In the genomic region with DNA sequence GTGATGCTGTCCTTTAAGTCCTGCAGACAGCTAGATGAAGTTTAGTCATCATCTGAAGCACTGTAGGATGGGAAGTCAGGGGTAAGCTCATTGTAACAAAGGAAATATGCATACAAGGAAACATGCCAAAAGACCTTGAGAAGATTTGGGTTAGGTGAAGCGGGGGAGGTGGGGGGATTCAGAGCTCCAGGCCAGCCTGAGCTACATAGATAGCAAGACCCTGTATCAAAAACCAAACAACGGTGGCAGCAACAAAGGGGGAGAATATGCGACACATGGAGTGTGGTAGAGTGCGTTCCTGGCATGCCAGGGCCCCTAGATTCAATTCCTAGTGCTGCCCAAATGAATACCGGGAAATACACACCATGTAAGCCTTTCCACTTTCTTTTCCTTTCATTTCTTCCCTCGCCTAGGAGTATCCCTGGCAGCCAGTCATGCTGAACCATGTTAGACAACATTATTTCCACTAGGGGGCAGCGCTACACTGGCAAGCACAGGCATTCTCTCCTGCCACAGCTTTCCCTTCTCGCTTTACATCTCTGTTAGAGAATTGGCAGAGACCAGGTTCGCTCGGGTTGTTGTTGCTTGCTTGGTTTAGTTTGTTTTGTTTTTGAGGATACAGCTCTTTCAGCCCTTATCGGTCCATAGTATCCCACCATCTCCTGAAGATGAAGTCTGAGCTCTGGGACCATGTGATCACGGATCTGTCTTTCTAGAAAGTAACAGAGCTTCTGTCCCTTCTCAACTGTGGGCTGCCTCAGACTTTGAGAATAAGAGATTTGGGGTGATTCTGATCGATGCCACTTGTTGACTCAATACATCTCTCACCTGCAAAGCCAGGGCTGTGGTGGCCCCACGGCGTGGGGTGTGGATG, we compare ENCODE assay signal across 8 mouse cellular contexts. TPM values are rescaled to one million over a fixed set of nuclear protein-coding genes. Genes with fewer than 3 reads are reported as not detected.
DNase-seq lines count a peak whose midpoint lies in the region; ATAC-seq and TF ChIP-seq lines count a peak whose summit lies in the region.

No protein-coding gene starts in this region.

- ATAC-seq in embryonic facial prominence, embryonic 11.5 days (replicated peaks; ENCODE audit: insufficient number of reproducible peaks, low FRiP score, low TSS enrichment, low read depth) = peak; percentile 70
- ATAC-seq in intestine, postnatal 0 days = peak; percentile 63
- peak; percentile 82 for ATAC-seq in megakaryocyte-erythroid progenitor cell, adult 5-6 weeks (replicated peaks; ENCODE audit: low FRiP score, low TSS enrichment, poor library complexity, severe bottlenecking)

- H3K9me3 ChIP-seq in embryonic facial prominence, embryonic 11.5 days (replicated peaks; ENCODE audit: control insufficient read depth, low read length) = no peaks in the 10 kb centered on the region
- no peaks in the 10 kb centered on the region for H3K9me3 ChIP-seq in intestine, postnatal 0 days (ENCODE audit: control insufficient read depth)

- TF ChIP-seq CTCF in intestine, postnatal 0 days (IDR thresholded peaks at IDR 0.05; ENCODE audit: low read depth) = peak; percentile 97

- no peaks in the 10 kb centered on the region for H3K27me3 ChIP-seq in embryonic facial prominence, embryonic 11.5 days (ENCODE audit: control insufficient read depth, insufficient read depth, low read length)
- no peaks in the 10 kb centered on the region for H3K27me3 ChIP-seq in intestine, postnatal 0 days (replicated peaks; ENCODE audit: control insufficient read depth, insufficient read depth, low read length)

- H3K9ac ChIP-seq in embryonic facial prominence, embryonic 11.5 days (replicated peaks; ENCODE audit: low read length) = no peak overlapping the region
- no peak overlapping the region for H3K9ac ChIP-seq in intestine, postnatal 0 days (ENCODE audit: low read depth, low read length)

- no peaks in the 10 kb centered on the region for H3K4me1 ChIP-seq in embryonic facial prominence, embryonic 11.5 days (ENCODE audit: control insufficient read depth, insufficient read depth, low read length)
- H3K4me1 ChIP-seq in intestine, postnatal 0 days (replicated peaks; ENCODE audit: control insufficient read depth, insufficient read depth, low read length) = 0 out of 2 replicates have a peak, but pooled peaks cover 3% of the 10 kb centered on the region

- no peak overlapping the region for H3K27ac ChIP-seq in embryonic facial prominence, embryonic 11.5 days (replicated peaks; ENCODE audit: low read depth, low read length)
- H3K27ac ChIP-seq in intestine, postnatal 0 days (ENCODE audit: low read depth, low read length) = no peak overlapping the region

- H3K36me3 ChIP-seq in embryonic facial prominence, embryonic 11.5 days (replicated peaks; ENCODE audit: control insufficient read depth, insufficient read depth, low read depth, low read length) = no peaks in the 10 kb centered on the region
- no peaks in the 10 kb centered on the region for H3K36me3 ChIP-seq in intestine, postnatal 0 days (ENCODE audit: control insufficient read depth, insufficient read depth)

- peak; percentile 65 for DNase-seq in CD4-positive helper T cell, adult 2 months (ENCODE audit: low read depth, low spot score)
- DNase-seq in adrenal gland, postnatal 14 days = peak; percentile 77
- peak; percentile 90 for DNase-seq in embryonic facial prominence, embryonic 11.5 days (ENCODE audit: low spot score)
- peak; percentile 74 to 83 for DNase-seq in heart, adult 18-20 months
- DNase-seq in left cerebral cortex, postnatal 4 days = peak; percentile 62
- peak; percentile 49 for DNase-seq in right cerebral cortex, postnatal 4 days

- H3K4me3 ChIP-seq in embryonic facial prominence, embryonic 11.5 days (ENCODE audit: low read depth, low read length) = no peak overlapping the region
- 0 out of 2 replicates have a peak overlapping the region, but pooled peaks have one; percentile 9 for H3K4me3 ChIP-seq in intestine, postnatal 0 days (ENCODE audit: low read depth, low read length)

- WGBS in embryonic facial prominence, embryonic 11.5 days = 30% methylated on average over 15 of the region's 15 CpGs
- WGBS in intestine, postnatal 0 days = 27% methylated on average over 15 of the region's 15 CpGs

- intact Hi-C loops in left cerebral cortex, postnatal 4 days (cut with DNase I) = loop anchor here (10.0 kb wide), 2 partner anchors 148 to 422 kb away; a partner anchor contains a TSS

- H3K4me2 ChIP-seq in embryonic facial prominence, embryonic 11.5 days (ENCODE audit: low read depth, low read length) = no peak overlapping the region
- peak overlapping the region; percentile 54 for H3K4me2 ChIP-seq in intestine, postnatal 0 days (replicated peaks; ENCODE audit: low read depth)

RNA-seq across cellular contexts. Expression of a gene that starts 20.9 kb away (rescaled TPM):
- total RNA-seq in adrenal gland, postnatal 14 days (2021) = 102 and 118 TPM in 2 replicates
- 194 and 196 TPM in 2 replicates for polyA plus RNA-seq in embryonic facial prominence, embryonic 11.5 days (2014; fragmentation: Nextera tagmentation; extraction: Ambion mirVana)
- total RNA-seq in heart, adult 18-20 months (2021) = 10 to 100 TPM; 60.8 to 61.1 TPM
- polyA plus RNA-seq in intestine, postnatal 0 days (2015; fragmentation: Nextera tagmentation; extraction: Ambion mirVana) = 66.8 and 67.7 TPM in 2 replicates
- total RNA-seq in left cerebral cortex, postnatal 4 days (2021) = 100 to 1,000 TPM; 197 to 204 TPM
- 115 and 121 TPM in 2 replicates for total RNA-seq in megakaryocyte-erythroid progenitor cell, adult 5-6 weeks (2014; fragmentation: Nextera tagmentation)
- 175 and 179 TPM in 2 replicates for total RNA-seq in megakaryocyte-erythroid progenitor cell, adult 5-6 weeks (2017)

RNA-seq across cellular contexts. Expression of a gene that starts 24.2 kb away (rescaled TPM):
- total RNA-seq in adrenal gland, postnatal 14 days (2021) = 5.3 and 7.8 TPM in 2 replicates
- 10.5 and 13.0 TPM in 2 replicates for polyA plus RNA-seq in embryonic facial prominence, embryonic 11.5 days (2014; fragmentation: Nextera tagmentation; extraction: Ambion mirVana)
- total RNA-seq in heart, adult 18-20 months (2021) = 10 to 100 TPM; 21.5 to 28.2 TPM
- 19.7 and 25.5 TPM in 2 replicates for polyA plus RNA-seq in intestine, postnatal 0 days (2015; fragmentation: Nextera tagmentation; extraction: Ambion mirVana)
- 10 to 100 TPM; 17.7 to 20.3 TPM for total RNA-seq in left cerebral cortex, postnatal 4 days (2021)
- 17.0 and 21.6 TPM in 2 replicates for total RNA-seq in megakaryocyte-erythroid progenitor cell, adult 5-6 weeks (2014; fragmentation: Nextera tagmentation)
- total RNA-seq in megakaryocyte-erythroid progenitor cell, adult 5-6 weeks (2017) = 34.8 and 57.3 TPM in 2 replicates

RNA-seq across cellular contexts. Expression of a gene that starts 44.5 kb away (rescaled TPM):
- total RNA-seq in adrenal gland, postnatal 14 days (2021) = 9.2 and 12.8 TPM in 2 replicates
- polyA plus RNA-seq in embryonic facial prominence, embryonic 11.5 days (2014; fragmentation: Nextera tagmentation; extraction: Ambion mirVana) = 1.9 and 2.3 TPM in 2 replicates
- 10 to 100 TPM; 17.0 to 19.2 TPM for total RNA-seq in heart, adult 18-20 months (2021)
- polyA plus RNA-seq in intestine, postnatal 0 days (2015; fragmentation: Nextera tagmentation; extraction: Ambion mirVana) = 2.3 and 2.7 TPM in 2 replicates
- 1 to 10 TPM; 2.4 TPM for total RNA-seq in left cerebral cortex, postnatal 4 days (2021)
- total RNA-seq in megakaryocyte-erythroid progenitor cell, adult 5-6 weeks (2014; fragmentation: Nextera tagmentation) = 1.3 and 2.2 TPM in 2 replicates
- 0.50 and 0.80 TPM in 2 replicates for total RNA-seq in megakaryocyte-erythroid progenitor cell, adult 5-6 weeks (2017)
